Mouse (Mus musculus) ovary, adult 18-20 months (tissue): ENCODE measurements at regions not wholly inside any gene's neighbourhood (a gene's known extent, or its start where the extent isn't known, plus 50 kb on each side); places are given as distances from the start of the nearest gene placed in this dataset.

Experiments
- DNase-seq: peaks from one replicate; pipeline ENCODE4 v3.0.0; 2022; ENCODE audit warnings: low spot score, mixed read lengths

GRCm38 (mm10) chr2:92752156-92752555 lies 152.6 kb downstream of the Chst1 start:
- no peak for DNase-seq

- DNase-seq = no peak
Measured at GRCm38 (mm10) chr2:92752794-92753193, 153.3 kb downstream of the Chst1 start.

- no peak for DNase-seq
Measured at GRCm38 (mm10) chr2:92754505-92755280, 155.2 kb downstream of the Chst1 start.

GRCm38 (mm10) chr2:92756491-92756890 lies 157.0 kb downstream of the Chst1 start:
- no peak for DNase-seq

GRCm38 (mm10) chr2:92758775-92759174 lies 156.1 kb upstream of the Syt13 start:
- no peak for DNase-seq

- DNase-seq = no peak
Measured at GRCm38 (mm10) chr2:92763881-92764635, 150.8 kb upstream of the Syt13 start.

GRCm38 (mm10) chr2:92767476-92768005 lies 147.4 kb upstream of the Syt13 start:
- no peak for DNase-seq

- DNase-seq = no peak
Measured at GRCm38 (mm10) chr2:92768088-92768487, 146.8 kb upstream of the Syt13 start.

- no peak for DNase-seq
Measured at GRCm38 (mm10) chr2:92769061-92769460, 145.8 kb upstream of the Syt13 start.

GRCm38 (mm10) chr2:92770098-92770497 lies 144.8 kb upstream of the Syt13 start:
- DNase-seq = no peak

- DNase-seq = no peak
Measured at GRCm38 (mm10) chr2:92772623-92773022, 142.3 kb upstream of the Syt13 start.

GRCm38 (mm10) chr2:92776497-92776896 lies 138.4 kb upstream of the Syt13 start:
- DNase-seq = no peak

- DNase-seq = no peak
Measured at GRCm38 (mm10) chr2:92779101-92779500, 135.8 kb upstream of the Syt13 start.

- DNase-seq = no peak
Measured at GRCm38 (mm10) chr2:92780021-92780420, 134.9 kb upstream of the Syt13 start.

GRCm38 (mm10) chr2:92781451-92781850 lies 133.4 kb upstream of the Syt13 start:
- no peak for DNase-seq

- DNase-seq = no peak
Measured at GRCm38 (mm10) chr2:92782621-92783020, 132.3 kb upstream of the Syt13 start.

- no peak for DNase-seq
Measured at GRCm38 (mm10) chr2:92784916-92785315, 130.0 kb upstream of the Syt13 start.

- DNase-seq = no peak
Measured at GRCm38 (mm10) chr2:92787925-92788410, 126.9 kb upstream of the Syt13 start.

GRCm38 (mm10) chr2:92788875-92789274 lies 126.0 kb upstream of the Syt13 start:
- no peak for DNase-seq

- no peak for DNase-seq
Measured at GRCm38 (mm10) chr2:92790374-92790773, 124.5 kb upstream of the Syt13 start.

- DNase-seq = no peak
Measured at GRCm38 (mm10) chr2:92799770-92800169, 115.1 kb upstream of the Syt13 start.

GRCm38 (mm10) chr2:92800667-92801066 lies 114.2 kb upstream of the Syt13 start:
- DNase-seq = no peak

GRCm38 (mm10) chr2:92804916-92805315 lies 110.0 kb upstream of the Syt13 start:
- no peak for DNase-seq
